Mouse (Mus musculus): ENCODE measurements around the gene Prickle2. TPM values are rescaled to one million over a fixed set of nuclear protein-coding genes. Genes with fewer than 3 reads are reported as not detected.

The Prickle2 gene
- polyA plus RNA-seq, 1 experiment from 2014 or later: 8.4 TPM

DNA sequence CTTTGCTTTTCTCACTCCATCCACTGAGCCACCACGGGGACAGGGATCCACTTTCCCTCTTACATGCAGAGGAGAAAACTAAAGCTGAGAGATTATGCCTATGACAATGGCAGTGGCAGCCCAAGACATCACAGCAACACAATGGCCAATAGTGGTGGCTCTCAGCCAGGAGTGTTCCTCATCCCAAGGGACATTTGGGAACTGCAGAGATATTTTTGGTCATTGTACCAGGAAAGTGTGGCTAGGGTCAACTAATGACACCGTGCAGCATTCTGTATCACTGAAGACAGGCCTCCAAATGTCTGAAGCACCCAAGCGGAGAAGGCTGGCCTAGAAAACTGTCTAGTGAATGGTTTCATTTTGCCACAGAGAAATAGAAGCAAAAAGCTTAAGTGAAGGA, 91.2 kb downstream of the Prickle2 start:
- Histone ChIP-seq H3K27ac (no peak overlapping the region), H3K4me1 (replicated peaks) (0 out of 2 replicates have a peak, but pooled peaks cover 6% of the 10 kb centered on the region), H3K9me3 (no peaks in the 10 kb centered on the region), H3K4me3 (no peak overlapping the region), H3K27me3 (ENCODE audit: insufficient read depth, poor library complexity, severe bottlenecking) (no peaks in the 10 kb centered on the region), H3K36me3 (peaks cover 4% of the 10 kb centered on the region; the same call in 1 of the 2 replicates)
- no peak for DNase-seq (ENCODE audit: low spot score)
- WGBS: 87% methylated on average over 3 of the region's 3 CpGs

DNA sequence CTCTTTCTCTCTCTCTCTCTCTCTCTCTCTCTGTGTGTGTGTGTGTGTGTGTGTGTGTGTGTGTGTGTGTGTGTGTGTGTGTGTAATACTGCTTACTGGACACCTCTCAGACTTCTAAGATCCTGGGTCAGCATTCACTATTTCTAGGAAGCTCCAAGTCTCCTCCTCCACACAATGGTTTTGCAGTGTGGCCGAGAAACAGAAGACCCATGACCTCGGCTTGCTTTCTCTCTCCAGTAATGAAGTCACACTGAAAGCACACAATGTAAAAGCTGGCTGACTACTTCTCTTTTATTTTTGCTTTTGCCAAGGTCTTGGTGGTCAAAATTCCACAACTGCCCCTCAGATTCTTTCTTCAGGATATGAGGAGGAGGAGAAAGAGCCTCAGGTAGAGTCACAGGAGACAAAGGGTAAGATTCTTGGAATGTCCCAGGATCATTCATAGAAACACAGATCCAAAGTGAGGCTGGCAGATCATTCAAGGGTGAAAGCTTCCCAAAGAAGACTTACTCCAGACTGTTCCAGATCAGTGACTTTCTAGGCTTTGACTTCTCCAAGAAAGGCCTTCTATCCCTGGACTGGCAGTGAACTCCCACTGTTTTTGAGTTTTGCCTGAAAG, 93.7 kb downstream of the Prickle2 start:
- H3K27ac ChIP-seq: no peak overlapping the region
- no peak overlapping the region for H3K4me3 ChIP-seq
- H3K36me3 ChIP-seq: no peaks in the 10 kb centered on the region
- H3K27me3 ChIP-seq (ENCODE audit: insufficient read depth, poor library complexity, severe bottlenecking): no peaks in the 10 kb centered on the region
- WGBS: 40% methylated on average over 2 of the region's 2 CpGs
- 0 out of 2 replicates have a peak, but pooled peaks cover 9% of the 10 kb centered on the region for H3K4me1 ChIP-seq (replicated peaks)
- H3K9me3 ChIP-seq: no peaks in the 10 kb centered on the region
- no peak for DNase-seq (ENCODE audit: low spot score)

GRCm38 (mm10) chr6:92609682-92610235, 96.2 kb downstream of the Prickle2 start:
- H3K36me3 ChIP-seq: no peaks in the 10 kb centered on the region
- no peak for DNase-seq (ENCODE audit: low spot score)
- 0 out of 2 replicates have a peak, but pooled peaks cover 12% of the 10 kb centered on the region for H3K4me1 ChIP-seq (replicated peaks)
- WGBS: 66% methylated on average over 9 of the region's 9 CpGs
- no peak overlapping the region for H3K27ac ChIP-seq
- H3K27me3 ChIP-seq (ENCODE audit: insufficient read depth, poor library complexity, severe bottlenecking): no peaks in the 10 kb centered on the region
- H3K9me3 ChIP-seq: no peaks in the 10 kb centered on the region
- H3K4me3 ChIP-seq: no peak overlapping the region

DNA sequence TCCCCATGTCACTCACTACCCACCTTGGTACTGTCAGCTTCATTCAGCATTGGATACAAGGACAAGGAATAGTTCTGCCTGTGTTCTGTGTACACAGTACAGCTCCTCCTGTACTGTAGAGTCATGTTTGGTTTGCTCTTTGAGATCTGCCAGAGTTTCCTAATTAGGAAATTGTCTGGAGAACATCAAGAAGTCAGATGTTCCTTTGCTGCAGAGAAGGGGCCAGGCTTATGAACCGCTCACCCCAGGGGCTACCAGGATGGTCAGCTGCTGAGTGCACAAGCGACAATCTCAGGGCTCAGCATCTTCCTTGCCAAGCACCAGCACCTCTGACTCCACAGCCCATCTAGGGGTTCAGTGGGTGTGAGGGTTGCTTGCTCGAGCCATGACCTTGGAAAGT, 96.9 kb downstream of the Prickle2 start:
- Histone ChIP-seq H3K27ac (no peak overlapping the region), H3K27me3 (ENCODE audit: insufficient read depth, poor library complexity, severe bottlenecking) (no peaks in the 10 kb centered on the region), H3K4me3 (no peak overlapping the region), H3K9me3 (no peaks in the 10 kb centered on the region), H3K4me1 (replicated peaks) (0 out of 2 replicates have a peak, but pooled peaks cover 12% of the 10 kb centered on the region), H3K36me3 (no peaks in the 10 kb centered on the region)
- WGBS: 88% methylated on average over 3 of the region's 3 CpGs
- DNase-seq (ENCODE audit: low spot score): no peak

- DNase-seq (ENCODE audit: low spot score): no peak
- H3K36me3 ChIP-seq: no peaks in the 10 kb centered on the region
- no peak overlapping the region for H3K4me3 ChIP-seq
- H3K9me3 ChIP-seq: no peaks in the 10 kb centered on the region
- H3K4me1 ChIP-seq (replicated peaks): 0 out of 2 replicates have a peak, but pooled peaks cover 5% of the 10 kb centered on the region
- H3K27ac ChIP-seq: no peak overlapping the region
- H3K27me3 ChIP-seq (ENCODE audit: insufficient read depth, poor library complexity, severe bottlenecking): no peaks in the 10 kb centered on the region
- 63% methylated on average over 2 of the region's 2 CpGs for WGBS
Observed at GRCm38 (mm10) chr6:92605156-92605555, 100.8 kb downstream of the Prickle2 start.

GRCm38 (mm10) chr6:92596340-92596739, 109.6 kb downstream of the Prickle2 start:
- H3K9me3 ChIP-seq: no peaks in the 10 kb centered on the region
- H3K27ac ChIP-seq: no peak overlapping the region
- no peaks in the 10 kb centered on the region for H3K36me3 ChIP-seq
- no peaks in the 10 kb centered on the region for H3K4me1 ChIP-seq (replicated peaks)
- H3K4me3 ChIP-seq: no peak overlapping the region
- no peak for DNase-seq (ENCODE audit: low spot score)
- no peaks in the 10 kb centered on the region for H3K27me3 ChIP-seq (ENCODE audit: insufficient read depth, poor library complexity, severe bottlenecking)
- WGBS: 84% methylated on average over 3 of the region's 3 CpGs

- 82% methylated on average over 5 of the region's 5 CpGs for WGBS
- no peaks in the 10 kb centered on the region for H3K4me1 ChIP-seq (replicated peaks)
- H3K27me3 ChIP-seq (ENCODE audit: insufficient read depth, poor library complexity, severe bottlenecking): no peaks in the 10 kb centered on the region
- no peak overlapping the region for H3K4me3 ChIP-seq
- H3K27ac ChIP-seq: no peak overlapping the region
- no peaks in the 10 kb centered on the region for H3K36me3 ChIP-seq
- H3K9me3 ChIP-seq: no peaks in the 10 kb centered on the region
- DNase-seq (ENCODE audit: low spot score): no peak
Observed at GRCm38 (mm10) chr6:92589381-92590065, 116.4 kb downstream of the Prickle2 start.

GRCm38 (mm10) chr6:92584026-92584425, 121.9 kb downstream of the Prickle2 start:
- Histone ChIP-seq H3K27ac (no peak overlapping the region), H3K36me3 (no peaks in the 10 kb centered on the region), H3K4me1 (replicated peaks) (no peaks in the 10 kb centered on the region), H3K27me3 (ENCODE audit: insufficient read depth, poor library complexity, severe bottlenecking) (no peaks in the 10 kb centered on the region), H3K9me3 (no peaks in the 10 kb centered on the region), H3K4me3 (no peak overlapping the region)
- WGBS: 64% methylated on average over 1 of the region's 1 CpGs
- DNase-seq (ENCODE audit: low spot score): no peak

DNA sequence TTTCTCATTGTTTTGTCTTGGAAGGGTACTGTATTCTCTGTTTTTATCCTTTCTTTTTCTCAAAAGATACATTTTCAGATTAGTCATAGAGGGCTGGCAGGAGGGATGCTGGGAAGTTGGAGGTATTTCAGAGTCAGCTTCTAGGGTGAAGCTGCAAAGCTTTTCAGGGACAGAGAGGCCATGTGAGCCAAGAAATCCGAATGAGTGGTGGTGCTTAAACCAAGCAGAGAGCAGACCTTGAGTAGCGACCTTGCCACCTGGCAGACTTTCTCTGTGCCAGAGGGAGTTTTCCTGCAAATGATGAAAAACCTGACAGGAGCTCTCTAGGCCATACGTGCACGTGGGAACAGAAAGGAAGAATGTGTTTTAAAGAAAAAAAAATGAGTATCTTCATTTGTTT, 130.7 kb downstream of the Prickle2 start:
- Histone ChIP-seq H3K36me3 (no peaks in the 10 kb centered on the region), H3K4me3 (no peak overlapping the region), H3K9me3 (no peaks in the 10 kb centered on the region), H3K4me1 (replicated peaks) (0 out of 2 replicates have a peak, but pooled peaks cover 3% of the 10 kb centered on the region), H3K27ac (no peak overlapping the region), H3K27me3 (ENCODE audit: insufficient read depth, poor library complexity, severe bottlenecking) (no peaks in the 10 kb centered on the region)
- no peak for DNase-seq (ENCODE audit: low spot score)
- WGBS: 77% methylated on average over 4 of the region's 4 CpGs

DNA sequence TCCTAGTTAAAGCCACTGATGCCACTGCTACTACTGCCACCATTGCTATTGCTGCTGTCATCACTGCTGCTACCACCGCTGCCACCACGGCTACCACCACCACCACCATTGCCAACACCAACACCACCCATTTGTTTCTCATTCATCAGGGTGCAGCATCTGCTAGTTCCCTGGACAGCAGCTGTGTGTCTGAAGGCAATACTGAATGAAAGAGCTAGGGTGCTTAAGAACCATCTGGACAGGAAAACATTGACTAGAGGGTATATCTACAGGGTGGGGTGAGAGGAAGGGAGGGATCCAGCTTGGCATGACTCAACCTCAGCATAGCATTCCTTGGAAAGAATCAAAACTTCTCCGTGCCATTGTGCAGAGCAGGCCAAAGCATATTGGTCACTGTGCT, 133.8 kb downstream of the Prickle2 start:
- H3K4me3 ChIP-seq: no peak overlapping the region
- WGBS: 90% methylated on average over 3 of the region's 3 CpGs
- H3K4me1 ChIP-seq (replicated peaks): 0 out of 2 replicates have a peak, but pooled peaks cover 3% of the 10 kb centered on the region
- no peaks in the 10 kb centered on the region for H3K27me3 ChIP-seq (ENCODE audit: insufficient read depth, poor library complexity, severe bottlenecking)
- no peak for DNase-seq (ENCODE audit: low spot score)
- no peaks in the 10 kb centered on the region for H3K36me3 ChIP-seq
- H3K27ac ChIP-seq: no peak overlapping the region
- no peaks in the 10 kb centered on the region for H3K9me3 ChIP-seq

DNA sequence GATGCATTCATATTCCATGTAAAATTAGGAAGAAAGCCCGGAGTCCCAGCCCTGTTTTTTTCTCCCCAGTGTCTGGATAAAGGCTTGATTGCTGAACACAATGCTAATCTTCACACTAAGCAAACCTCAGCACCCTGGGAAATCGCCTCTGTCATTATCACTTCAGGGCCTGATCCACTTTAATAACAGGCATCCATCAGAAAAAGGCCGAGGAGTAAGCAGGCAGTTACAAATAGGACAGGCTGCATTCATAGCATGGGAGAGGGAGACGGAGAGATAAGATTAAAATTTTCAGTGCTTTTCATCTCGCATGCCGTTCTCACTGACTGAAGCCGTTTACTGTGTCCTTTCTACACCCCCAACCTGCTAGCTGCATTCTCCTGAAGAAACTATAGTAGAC, 135.9 kb downstream of the Prickle2 start:
- no peak overlapping the region for H3K27ac ChIP-seq
- no peak for DNase-seq (ENCODE audit: low spot score)
- no peaks in the 10 kb centered on the region for H3K36me3 ChIP-seq
- 74% methylated on average over 7 of the region's 7 CpGs for WGBS
- H3K9me3 ChIP-seq: no peaks in the 10 kb centered on the region
- no peaks in the 10 kb centered on the region for H3K27me3 ChIP-seq (ENCODE audit: insufficient read depth, poor library complexity, severe bottlenecking)
- 0 out of 2 replicates have a peak, but pooled peaks cover 3% of the 10 kb centered on the region for H3K4me1 ChIP-seq (replicated peaks)
- no peak overlapping the region for H3K4me3 ChIP-seq

- no peak for DNase-seq (ENCODE audit: low spot score)
- no peak overlapping the region for H3K27ac ChIP-seq
- no peak overlapping the region for H3K4me3 ChIP-seq
- H3K27me3 ChIP-seq (ENCODE audit: insufficient read depth, poor library complexity, severe bottlenecking): no peaks in the 10 kb centered on the region
- WGBS: 80% methylated on average over 4 of the region's 4 CpGs
- no peaks in the 10 kb centered on the region for H3K36me3 ChIP-seq
- H3K4me1 ChIP-seq (replicated peaks): 0 out of 2 replicates have a peak, but pooled peaks cover 3% of the 10 kb centered on the region
- H3K9me3 ChIP-seq: no peaks in the 10 kb centered on the region
Observed at GRCm38 (mm10) chr6:92569283-92569682, 136.7 kb downstream of the Prickle2 start.

- no peaks in the 10 kb centered on the region for H3K9me3 ChIP-seq
- no peak overlapping the region for H3K4me3 ChIP-seq
- no peaks in the 10 kb centered on the region for H3K4me1 ChIP-seq (replicated peaks)
- no peak for DNase-seq (ENCODE audit: low spot score)
- 88% methylated on average over 1 of the region's 1 CpGs for WGBS
- H3K27me3 ChIP-seq (ENCODE audit: insufficient read depth, poor library complexity, severe bottlenecking): no peaks in the 10 kb centered on the region
- no peaks in the 10 kb centered on the region for H3K36me3 ChIP-seq
- no peak overlapping the region for H3K27ac ChIP-seq
Observed at GRCm38 (mm10) chr6:92559261-92559660, 146.7 kb downstream of the Prickle2 start.
